Mouse (Mus musculus): ENCODE data around the gene Nemf.

DNA sequence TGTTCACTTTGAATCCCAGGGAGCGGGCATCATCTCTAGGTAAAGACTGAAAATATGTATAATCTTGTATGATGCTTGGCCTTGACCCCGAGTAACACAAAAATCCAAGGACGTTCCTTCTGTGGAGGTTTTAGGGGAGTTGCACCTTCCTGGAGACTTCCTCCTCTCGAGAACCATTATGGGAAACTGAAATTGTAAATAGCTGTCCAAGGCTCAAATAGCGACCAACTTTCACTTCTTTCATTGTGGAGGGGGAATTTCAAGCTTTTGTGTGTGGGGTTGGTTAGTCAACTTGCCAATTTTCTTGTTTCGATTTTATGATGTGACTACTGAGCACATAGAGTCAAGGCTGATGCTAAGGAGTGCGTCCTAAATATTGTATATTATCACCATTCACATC lies 8.8 kb upstream of the Nemf start:
- TF ChIP-seq CTCF (IDR thresholded peaks at IDR 0.05; ENCODE audit: low read depth, low read length) = no peak
- no peak for TF ChIP-seq POLR2A (IDR thresholded peaks at IDR 0.05; ENCODE audit: extremely low read depth, insufficient read depth, low read length)

All from liver, adult 2 months (tissue).